Mouse (Mus musculus) limb, embryonic 14.5 days (tissue): ENCODE results near the gene Ccna1. TPM values are rescaled to one million over a fixed set of nuclear protein-coding genes. Genes with fewer than 3 reads are reported as not detected.

Experiments
- ATAC-seq: fragments of 200-750 bp; cut with Nextera tagmentation; 2 replicates; pipeline ENCODE4 v1.8.0; 2017; ENCODE audit warnings: low read depth, moderate number of reproducible peaks, moderate TSS enrichment; ENCODE audit not compliant: low FRiP score
- DNase-seq: peaks from one replicate; pipeline ENCODE4 v3.0.0-alpha.2; 2015; ENCODE audit warnings: low spot score
- H3K27ac ChIP-seq: fragments of 300-500 bp; sonication (generic); replicated peaks from 2 replicates; pipeline ENCODE4 v1.5.1; 2014; ENCODE audit warnings: low read depth, mild to moderate bottlenecking, low read length, moderate library complexity, mixed read lengths
- H3K27me3 ChIP-seq: fragments of 300-500 bp; sonication (generic); 2 replicates; pipeline ENCODE4 v1.6.1; 2014; ENCODE audit warnings: low read length, mixed read lengths; ENCODE audit not compliant: control insufficient read depth, insufficient read depth
- H3K36me3 ChIP-seq: fragments of 300-500 bp; sonication (generic); 2 replicates; pipeline ENCODE4 v1.6.1; 2014; ENCODE audit warnings: mild to moderate bottlenecking, low read length, moderate library complexity, mixed read lengths; ENCODE audit not compliant: control insufficient read depth, insufficient read depth
- H3K4me1 ChIP-seq: fragments of 300-500 bp; sonication (generic); 2 replicates; pipeline ENCODE4 v1.6.1; 2014; ENCODE audit warnings: antibody characterized with exemption, low read length, mixed read lengths; ENCODE audit not compliant: control insufficient read depth, insufficient read depth
- H3K4me2 ChIP-seq: fragments of 300-500 bp; sonication (generic); replicated peaks from 2 replicates; pipeline ENCODE4 v1.6.1; 2014; ENCODE audit warnings: low read depth, mild to moderate bottlenecking, low read length, moderate library complexity; ENCODE audit not compliant: severe bottlenecking
- H3K4me3 ChIP-seq: fragments of 300-500 bp; sonication (generic); replicated peaks from 2 replicates; pipeline ENCODE4 v1.5.1; 2014; ENCODE audit warnings: low read length
- H3K9ac ChIP-seq: fragments of 300-500 bp; sonication (generic); 2 replicates; pipeline ENCODE4 v1.6.1; 2014; ENCODE audit warnings: mild to moderate bottlenecking, low read depth, low read length, moderate library complexity; ENCODE audit not compliant: severe bottlenecking
- H3K9me3 ChIP-seq: fragments of 300-500 bp; sonication (generic); 2 replicates; pipeline ENCODE4 v1.6.1; 2016; ENCODE audit warnings: low read length; ENCODE audit not compliant: control insufficient read depth
- POLR2A ChIP-seq: fragments of 200-500 bp; IDR thresholded peaks from 2 replicates; pipeline ENCODE4 v1.8.0; 2012; ENCODE audit warnings: inconsistent platforms, mild to moderate bottlenecking, moderate library complexity, borderline replicate concordance; ENCODE audit not compliant: insufficient read depth, insufficient read length; ENCODE audit errors: extremely low read depth
- WGBS: fragments of 180-500 bp; shearing (Covaris S2); extraction: QIAGEN DNeasy Blood & Tissue Kit; methylation state at CpG from one replicate; pipeline ENCODE4 v1.1.7; 2014; 5-methylcytosine and 5-hydroxymethylcytosine counted together
- polyA plus RNA-seq, 2 experiments: library from polyadenylated mRNA; depleted of rRNA in 1 of 2; stranded (reverse) in 1 of 2; unstranded in 1 of 2; fragments of >200 nt; fragmentation: Nextera tagmentation in 1 of 2; extraction: Ambion mirVana in 1 of 2; gene quantifications; 2 replicates each; pipeline versions ENCODE4 v1.2.1 to v1.2.3; 2012 to 2014

Gene Ccna1
- polyA plus RNA-seq, 2 experiments = 2.5 to 2.6 TPM

DNA sequence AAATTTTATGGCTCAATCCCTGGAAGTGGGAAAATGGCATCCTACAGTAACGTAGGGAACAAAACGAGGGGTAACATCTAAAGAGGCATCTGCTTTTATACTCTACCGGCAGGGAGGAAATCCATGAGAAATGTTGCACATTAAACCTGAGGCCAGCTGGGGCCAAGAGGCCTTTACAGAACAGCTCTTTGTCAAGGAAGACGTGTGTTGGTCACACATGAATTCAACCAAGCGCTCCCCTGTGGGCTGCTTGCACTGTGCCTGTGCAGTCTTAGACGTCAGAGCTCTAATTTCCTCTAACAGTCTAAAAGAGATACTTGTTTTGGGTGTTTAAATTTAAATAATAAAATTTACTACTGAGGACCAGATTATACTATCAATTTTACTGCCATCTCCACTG, 22.9 kb upstream of the Ccna1 start:
- Histone ChIP-seq H3K4me1 (no peaks in the 10 kb centered on the region), H3K36me3 (no peaks in the 10 kb centered on the region), H3K27me3 (no peaks in the 10 kb centered on the region), H3K27ac (no peak overlapping the region), H3K9ac (no peak overlapping the region), H3K4me2 (no peak overlapping the region), H3K9me3 (no peaks in the 10 kb centered on the region), H3K4me3 (no peak overlapping the region)
- 29% methylated on average over 6 of the region's 6 CpGs for WGBS
- ATAC-seq = peak; percentile 38; the same call in 1 of the 2 replicates
- TF ChIP-seq POLR2A = no peak
- peak; percentile 46 for DNase-seq

DNA sequence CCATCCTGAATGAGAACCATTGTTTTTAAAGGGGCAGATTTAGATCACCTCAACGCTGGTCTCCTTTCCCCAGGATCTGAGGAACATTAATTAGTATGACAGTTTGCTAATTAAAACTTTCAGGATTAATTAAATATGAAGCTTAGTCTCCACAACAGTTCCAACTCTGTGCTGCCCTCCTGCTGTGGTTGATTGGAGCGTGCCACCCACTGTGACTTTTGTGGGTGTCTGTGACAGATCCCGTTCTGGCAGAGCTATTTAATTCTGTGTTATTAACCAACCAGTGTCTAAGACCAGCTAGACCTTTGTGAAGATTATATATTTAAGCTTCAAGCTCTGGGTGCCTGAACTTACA, 20.0 kb upstream of the Ccna1 start:
- H3K9ac ChIP-seq = no peak overlapping the region
- H3K9me3 ChIP-seq = no peaks in the 10 kb centered on the region
- ATAC-seq (no peak), DNase-seq (no peak)
- no peak overlapping the region for H3K27ac ChIP-seq
- no peaks in the 10 kb centered on the region for H3K4me1 ChIP-seq
- no peaks in the 10 kb centered on the region for H3K36me3 ChIP-seq
- WGBS = 41% methylated on average over 3 of the region's 3 CpGs
- H3K4me3 ChIP-seq = no peak overlapping the region
- TF ChIP-seq POLR2A = no peak
- no peak overlapping the region for H3K4me2 ChIP-seq
- H3K27me3 ChIP-seq = no peaks in the 10 kb centered on the region

DNA sequence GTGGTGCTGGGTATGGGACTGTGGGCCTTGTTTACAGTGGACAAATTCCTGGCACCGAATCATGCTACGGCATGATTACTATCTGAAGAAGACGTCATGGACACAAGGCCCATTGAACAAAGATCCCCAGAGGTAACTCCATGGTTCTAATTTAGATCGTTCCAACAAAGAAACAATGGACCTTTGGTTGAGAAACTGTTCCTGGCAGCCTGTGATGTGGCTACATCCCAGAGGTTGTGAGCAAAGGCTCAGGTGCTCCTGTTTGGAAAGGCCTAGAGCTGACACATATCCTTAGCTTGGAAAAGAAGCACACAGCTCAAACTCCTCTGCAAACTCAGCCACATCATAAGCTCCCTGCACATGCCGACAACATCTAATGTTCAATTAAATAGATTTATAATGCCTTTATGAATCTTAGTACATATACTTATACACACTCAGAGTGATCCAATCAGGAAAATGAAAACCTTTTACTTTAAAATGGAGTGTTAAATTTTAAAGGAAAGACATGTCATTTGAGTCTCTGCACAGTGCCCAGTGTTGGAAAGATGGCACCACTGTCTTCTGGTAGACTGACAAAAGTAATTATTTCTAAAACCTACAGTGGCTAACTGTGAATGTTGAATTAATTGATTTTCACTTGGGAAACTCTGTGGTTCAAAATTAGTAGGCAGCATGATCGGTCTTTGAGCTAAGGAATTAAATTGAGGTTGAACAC, 19.4 kb upstream of the Ccna1 start:
- Histone ChIP-seq H3K9ac (no peak overlapping the region), H3K4me2 (no peak overlapping the region), H3K4me3 (no peak overlapping the region), H3K27ac (no peak overlapping the region), H3K4me1 (no peaks in the 10 kb centered on the region), H3K27me3 (no peaks in the 10 kb centered on the region), H3K36me3 (no peaks in the 10 kb centered on the region), H3K9me3 (no peaks in the 10 kb centered on the region)
- no peak for TF ChIP-seq POLR2A
- DNase-seq (no peak), ATAC-seq (no peak)
- WGBS = 88% methylated on average over 6 of the region's 6 CpGs

DNA sequence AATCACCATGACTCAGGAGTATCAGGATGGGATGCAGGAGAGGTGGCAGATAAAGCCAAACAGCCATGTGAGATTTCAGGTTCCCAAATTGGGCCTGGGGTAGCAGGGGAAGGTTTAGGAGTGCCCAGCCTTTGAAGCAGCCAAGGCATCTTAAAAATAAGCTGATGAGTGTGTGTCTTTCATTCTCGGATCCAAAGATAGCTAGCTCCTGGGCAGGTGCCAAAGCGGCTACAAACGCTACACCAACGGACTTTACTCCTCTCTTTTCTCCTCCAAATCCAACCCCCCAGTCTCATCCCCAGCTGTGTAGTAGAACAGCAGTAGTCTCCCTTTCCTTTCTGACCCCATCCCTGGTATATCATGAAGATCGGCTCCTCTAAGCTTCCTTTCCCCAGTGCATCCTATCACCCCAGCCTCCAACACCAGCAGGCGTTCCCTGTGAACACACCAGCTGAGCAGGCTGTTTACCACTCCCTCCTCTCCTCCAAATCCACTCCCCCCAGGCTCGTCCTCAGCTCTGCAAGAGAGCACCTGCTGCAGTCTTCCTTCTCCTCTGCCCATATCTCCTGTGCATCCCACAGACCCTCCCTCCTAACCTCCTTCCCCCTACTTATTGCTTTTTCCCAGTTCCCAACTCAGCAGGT, 12.6 kb upstream of the Ccna1 start:
- H3K4me3 ChIP-seq = no peak overlapping the region
- no peaks in the 10 kb centered on the region for H3K4me1 ChIP-seq
- no peaks in the 10 kb centered on the region for H3K36me3 ChIP-seq
- H3K9me3 ChIP-seq = no peaks in the 10 kb centered on the region
- 27% methylated on average over 7 of the region's 7 CpGs for WGBS
- no peak overlapping the region for H3K4me2 ChIP-seq
- no peak overlapping the region for H3K9ac ChIP-seq
- no peak overlapping the region for H3K27ac ChIP-seq
- no peak for TF ChIP-seq POLR2A
- no peak for DNase-seq
- H3K27me3 ChIP-seq = no peaks in the 10 kb centered on the region
- ATAC-seq = no peak

DNA sequence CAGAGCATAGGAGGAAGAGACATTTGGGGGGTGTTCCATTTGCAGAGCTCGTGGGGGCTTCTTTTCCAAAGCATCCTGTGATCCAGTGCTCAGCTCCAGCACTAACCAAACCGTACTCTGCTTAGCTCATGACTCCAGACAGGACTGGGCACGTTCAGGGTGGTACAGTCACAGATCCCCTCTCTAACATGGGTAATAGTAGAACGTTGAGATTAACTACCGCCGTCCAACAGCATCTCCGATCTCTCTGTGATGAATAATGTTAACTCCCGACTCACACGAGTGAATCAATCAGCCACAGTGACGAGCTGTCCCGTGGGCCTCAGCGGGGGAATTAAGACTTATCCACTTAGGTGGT, 11.3 kb upstream of the Ccna1 start:
- DNase-seq (no peak), ATAC-seq (no peak)
- H3K36me3 ChIP-seq = no peaks in the 10 kb centered on the region
- H3K27me3 ChIP-seq = no peaks in the 10 kb centered on the region
- no peak overlapping the region for H3K4me2 ChIP-seq
- no peak overlapping the region for H3K9ac ChIP-seq
- no peaks in the 10 kb centered on the region for H3K4me1 ChIP-seq
- no peak overlapping the region for H3K27ac ChIP-seq
- no peaks in the 10 kb centered on the region for H3K9me3 ChIP-seq
- TF ChIP-seq POLR2A = no peak
- no peak overlapping the region for H3K4me3 ChIP-seq
- WGBS = 63% methylated on average over 12 of the region's 12 CpGs
